In the genomic region with DNA sequence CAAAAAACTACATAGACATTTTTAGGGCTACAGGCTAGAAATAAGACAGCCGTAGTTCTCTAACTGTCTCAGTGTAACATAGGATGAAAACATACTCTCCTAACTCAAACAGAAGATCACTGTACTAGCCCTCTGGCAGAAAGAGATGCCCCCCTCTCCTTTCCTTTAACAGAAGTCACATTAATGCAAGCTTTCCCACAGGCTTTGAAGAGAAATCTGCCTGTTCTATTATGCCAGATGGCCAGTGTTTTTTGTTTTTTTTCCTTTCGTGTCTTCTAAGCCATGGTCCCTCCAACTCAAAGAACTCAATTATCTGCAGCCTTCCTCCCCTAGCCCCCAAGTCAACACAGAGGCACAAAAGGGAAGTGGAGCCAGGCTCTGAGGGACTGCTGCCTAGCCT, we compare ENCODE assay signal across 9 mouse cellular contexts.
DNase-seq lines count a peak whose midpoint lies in the region; ATAC-seq and TF ChIP-seq lines count a peak whose summit lies in the region.
"Had no signal": no experiment of that assay in that cellular context is flagged by ENCODE, and none has a peak within 500 bp of the region (broad histone marks: within the 10 kb centered on the region; RNA-seq: fewer than 3 reads in every experiment).

No protein-coding gene starts in this region.

- no peak overlapping the region for H3K4me3 ChIP-seq in layer of hippocampus, adult 2 months
- H3K4me3 ChIP-seq in embryonic facial prominence, embryonic 12.5 days, result no peak overlapping the region
- no peak overlapping the region for H3K4me3 ChIP-seq in hindbrain, embryonic 12.5 days
- no peak overlapping the region for H3K4me3 ChIP-seq in neural tube, embryonic 14.5 days (ENCODE audit: low read depth, low read length)

- H3K27me3 ChIP-seq in embryonic facial prominence, embryonic 12.5 days, result no peaks in the 10 kb centered on the region
- no peaks in the 10 kb centered on the region for H3K27me3 ChIP-seq in hindbrain, embryonic 12.5 days
- H3K27me3 ChIP-seq in neural tube, embryonic 14.5 days (ENCODE audit: control insufficient read depth, insufficient read depth, low read length), result no peaks in the 10 kb centered on the region

- no peak overlapping the region for H3K4me2 ChIP-seq in embryonic facial prominence, embryonic 12.5 days (replicated peaks)
- no peak overlapping the region for H3K4me2 ChIP-seq in hindbrain, embryonic 12.5 days (replicated peaks)
- H3K4me2 ChIP-seq in neural tube, embryonic 14.5 days (ENCODE audit: low read depth, low read length), result peak overlapping the region; percentile 7; the same call in 1 of the 2 replicates

- intact Hi-C loops in left cerebral cortex, postnatal 14 days (cut with DNase I), result no loop called here
- intact Hi-C loops in left cerebral cortex, postnatal 36 days (cut with DNase I), result no loop called here

- H3K4me1 ChIP-seq in embryonic facial prominence, embryonic 12.5 days, result peaks cover 56% of the 10 kb centered on the region
- H3K4me1 ChIP-seq in hindbrain, embryonic 12.5 days, result peaks cover 64% of the 10 kb centered on the region
- H3K4me1 ChIP-seq in neural tube, embryonic 14.5 days (ENCODE audit: control insufficient read depth, insufficient read depth, low read length), result peaks cover 16% of the 10 kb centered on the region; the same call in 1 of the 2 replicates

- 32% methylated on average over 2 of the region's 2 CpGs for WGBS in embryonic facial prominence, embryonic 12.5 days
- 32% methylated on average over 2 of the region's 2 CpGs for WGBS in hindbrain, embryonic 12.5 days
- 23% methylated on average over 2 of the region's 2 CpGs for WGBS in neural tube, embryonic 14.5 days

- DNase-seq in layer of hippocampus, adult 2 months (ENCODE audit: low spot score in 2 of 2), result peak; percentile 20 to 74
- no peak for DNase-seq in layer of hippocampus, postnatal 36 days
- DNase-seq in left cerebral cortex, postnatal 14 days (ENCODE audit: low spot score in 2 of 2), result no peak
- no peak for DNase-seq in left cerebral cortex, postnatal 36 days (ENCODE audit: low spot score in 2 of 2)
- DNase-seq: cerebellum, adult 11 months; kidney, postnatal 25 days had no signal

- H3K9ac ChIP-seq in embryonic facial prominence, embryonic 12.5 days, result no peak overlapping the region
- no peak overlapping the region for H3K9ac ChIP-seq in hindbrain, embryonic 12.5 days
- H3K9ac ChIP-seq in neural tube, embryonic 14.5 days (replicated peaks; ENCODE audit: low read depth, low read length), result no peak overlapping the region

- no peaks in the 10 kb centered on the region for H3K9me3 ChIP-seq in embryonic facial prominence, embryonic 12.5 days
- H3K9me3 ChIP-seq in hindbrain, embryonic 12.5 days (replicated peaks), result no peaks in the 10 kb centered on the region
- no peaks in the 10 kb centered on the region for H3K9me3 ChIP-seq in neural tube, embryonic 14.5 days (ENCODE audit: control insufficient read depth, low read length)

- ATAC-seq in embryonic facial prominence, embryonic 12.5 days (ENCODE audit: insufficient number of reproducible peaks, insufficient read depth, low FRiP score, low TSS enrichment), result no peak
- ATAC-seq in hindbrain, embryonic 12.5 days (ENCODE audit: low FRiP score), result peak; percentile 13; the same call in 1 of the 2 replicates
- ATAC-seq in neural tube, embryonic 14.5 days (ENCODE audit: low read depth), result no peak

- TF ChIP-seq CTCF in layer of hippocampus, adult 2 months (conservative IDR thresholded peaks at IDR 0.05), result no peak

- H3K27ac ChIP-seq in layer of hippocampus, adult 2 months, result peak overlapping the region; percentile 89
- H3K27ac ChIP-seq in embryonic facial prominence, embryonic 12.5 days, result peak overlapping the region; percentile 70; the same call in 1 of the 2 replicates
- H3K27ac ChIP-seq in hindbrain, embryonic 12.5 days, result peak overlapping the region; percentile 66
- peak overlapping the region; percentile 68; the same call in 1 of the 2 replicates for H3K27ac ChIP-seq in neural tube, embryonic 14.5 days (ENCODE audit: low read depth, low read length)

- no peaks in the 10 kb centered on the region for H3K36me3 ChIP-seq in embryonic facial prominence, embryonic 12.5 days
- no peaks in the 10 kb centered on the region for H3K36me3 ChIP-seq in hindbrain, embryonic 12.5 days
- H3K36me3 ChIP-seq in neural tube, embryonic 14.5 days (ENCODE audit: control insufficient read depth, insufficient read depth, low read length), result no peaks in the 10 kb centered on the region

Comparison
In these comparisons a context has a peak if more than half of its experiments do, and no peak if none do; other contexts are left out.
1. DNase-seq: peak in layer of hippocampus, adult 2 months (2 of 2); none in layer of hippocampus, postnatal 36 days (0 of 2), left cerebral cortex, postnatal 14 days (0 of 2) and left cerebral cortex, postnatal 36 days (0 of 2).
2. Peak in every context shown above with its lines, with median percentiles within 50 percentile points of each other: H3K27ac ChIP-seq.